Mouse (Mus musculus) gastrocnemius, postnatal 4 days (tissue): Measurements from ENCODE around the gene Vmn1r28. TPM values are rescaled to one million over a fixed set of nuclear protein-coding genes. Genes with fewer than 3 reads are reported as not detected.
"Not testable (repeated sequence)": the region's sequence is repeated elsewhere in the genome, so short reads cannot be mapped to it uniquely, and the experiment has no call there.

Experiments used
- DNase-seq, 2 experiments: peaks; one replicate each; pipeline ENCODE4 v3.0.0; 2021 to 2022; ENCODE audit warnings: low spot score in 2 of 2, mixed read lengths in 2 of 2
- long read RNA-seq, 2 experiments: library from polyadenylated mRNA; stranded (forward); transcript quantifications; one replicate each; pipeline ENCODE4 v2.0.0; 2021
- total RNA-seq, 2 experiments: library from RNA; stranded (reverse); gene quantifications; 2 replicates each; pipeline ENCODE4 v1.2.3; 2021

The Vmn1r28 gene
- not detected for total RNA-seq
- long read RNA-seq, experiment 1 = 0 reads
- long read RNA-seq, experiment 2 = 0 reads

GRCm38 (mm10) chr6:58261737-58262136, at the start of gene Vmn1r28:
Gene Vmn1r28 (plus strand): TSS chr6:58262037.
- no peak for DNase-seq

GRCm38 (mm10) chr6:58216119-58216518, 45.7 kb upstream of the Vmn1r28 start:
- no peak for DNase-seq

GRCm38 (mm10) chr6:58218721-58219120, 43.1 kb upstream of the Vmn1r28 start, which contains the start of gene Vmn1r27:
Gene Vmn1r27 (minus strand): TSS chr6:58218821.
- DNase-seq = no peak

- DNase-seq = not testable (repeated sequence)
Observed at GRCm38 (mm10) chr6:58279661-58280060, 17.8 kb downstream of the Vmn1r28 start.

- no peak for DNase-seq
Observed at GRCm38 (mm10) chr6:58292201-58292600, 30.4 kb downstream of the Vmn1r28 start.

GRCm38 (mm10) chr6:58298511-58298910, 36.7 kb downstream of the Vmn1r28 start:
- not testable (repeated sequence) for DNase-seq

GRCm38 (mm10) chr6:58301249-58301648, 39.4 kb downstream of the Vmn1r28 start, which contains the start of gene Vmn1r29:
Gene Vmn1r29 (plus strand): TSS chr6:58301549.
- no peak for DNase-seq

Other genes with a start within 250 kb of the Vmn1r28 start
- gene Vmn1r26, start 246.9 kb upstream of the Vmn1r28 start, total RNA-seq = not detected
- not detected for gene Vmn1r27, start 43.2 kb upstream of the Vmn1r28 start, total RNA-seq
- not detected for gene Vmn1r29, start 39.5 kb downstream of the Vmn1r28 start, total RNA-seq
- gene Vmn1r30, start 181.3 kb downstream of the Vmn1r28 start, total RNA-seq = not detected
- not detected for gene Vmn1r31, start 213.3 kb downstream of the Vmn1r28 start, total RNA-seq